Mouse (Mus musculus) kidney, embryonic 14.5 days (tissue): ENCODE results near the gene Tmem274. TPM values are rescaled to one million over a fixed set of nuclear protein-coding genes. Genes with fewer than 3 reads are reported as not detected.
A peak's percentile ranks its signal among the peaks of the same experiment; 100 is the strongest.

Source experiments
- ATAC-seq: fragments of 200-750 bp; cut with Nextera tagmentation; 2 replicates; pipeline ENCODE4 v1.8.0; 2017; ENCODE audit warnings: moderate number of reproducible peaks, mild to moderate bottlenecking, moderate TSS enrichment, moderate library complexity; ENCODE audit not compliant: low FRiP score, low TSS enrichment
- H3K27ac ChIP-seq: fragments of 300-500 bp; sonication (generic); 2 replicates; pipeline ENCODE4 v1.5.1; 2014; ENCODE audit warnings: low read depth, mild to moderate bottlenecking, low read length, moderate library complexity, mixed read lengths
- H3K27me3 ChIP-seq: fragments of 300-500 bp; sonication (generic); 2 replicates; pipeline ENCODE4 v1.6.1; 2014; ENCODE audit warnings: mild to moderate bottlenecking, low read length; ENCODE audit not compliant: control insufficient read depth, insufficient read depth
- H3K36me3 ChIP-seq: fragments of 300-500 bp; sonication (generic); 2 replicates; pipeline ENCODE4 v1.6.1; 2014; ENCODE audit warnings: low read length, mixed read lengths; ENCODE audit not compliant: control insufficient read depth, insufficient read depth
- H3K4me1 ChIP-seq: fragments of 300-500 bp; sonication (generic); 2 replicates; pipeline ENCODE4 v1.6.1; 2014; ENCODE audit warnings: low read length, mixed read lengths; ENCODE audit not compliant: control insufficient read depth, insufficient read depth
- H3K4me2 ChIP-seq: fragments of 300-500 bp; sonication (generic); replicated peaks from 2 replicates; pipeline ENCODE4 v1.6.1; 2014; ENCODE audit warnings: low read depth, mild to moderate bottlenecking, low read length
- H3K4me3 ChIP-seq: fragments of 300-500 bp; sonication (generic); 2 replicates; pipeline ENCODE4 v1.5.1; 2014; ENCODE audit warnings: mild to moderate bottlenecking, low read length
- H3K9ac ChIP-seq: fragments of 300-500 bp; sonication (generic); 2 replicates; pipeline ENCODE4 v1.6.1; 2014; ENCODE audit warnings: low read depth, mild to moderate bottlenecking, low read length, moderate library complexity
- H3K9me3 ChIP-seq: fragments of 300-500 bp; sonication (generic); 2 replicates; pipeline ENCODE4 v1.6.1; 2016; ENCODE audit warnings: low read length; ENCODE audit not compliant: control insufficient read depth
- WGBS: fragments of 180-500 bp; shearing (Covaris S2); extraction: QIAGEN DNeasy Blood & Tissue Kit; methylation state at CpG from one replicate; pipeline ENCODE4 v1.1.7; 2014; 5-methylcytosine and 5-hydroxymethylcytosine counted together
- polyA plus RNA-seq: library from polyadenylated mRNA; unstranded; fragments of >200 nt; fragmentation: Nextera tagmentation; extraction: Ambion mirVana; gene quantifications from 2 replicates; pipeline ENCODE4 v1.2.1, GENCODE M21; 2014

Gene Tmem274
- polyA plus RNA-seq, 1 experiment from 2014 or later: 0.38 TPM

- Histone ChIP-seq H3K4me2 (no peak overlapping the region), H3K36me3 (no peaks in the 10 kb centered on the region; the same call in 1 of the 2 replicates), H3K9ac (no peak overlapping the region), H3K27me3 (no peaks in the 10 kb centered on the region), H3K4me3 (no peak overlapping the region), H3K4me1 (peaks cover 44% of the 10 kb centered on the region), H3K27ac (no peak overlapping the region), H3K9me3 (no peaks in the 10 kb centered on the region)
- 56% methylated on average over 6 of the region's 6 CpGs for WGBS
- ATAC-seq: no peak
These were observed 48.6 kb downstream of the Tmem274 start for GRCm38 (mm10) chr4:149525811-149526210.

- Histone ChIP-seq H3K9me3 (no peaks in the 10 kb centered on the region), H3K36me3 (no peaks in the 10 kb centered on the region; the same call in 1 of the 2 replicates), H3K27ac (no peak overlapping the region), H3K4me2 (no peak overlapping the region), H3K9ac (no peak overlapping the region), H3K27me3 (no peaks in the 10 kb centered on the region), H3K4me3 (no peak overlapping the region), H3K4me1 (peaks cover 40% of the 10 kb centered on the region)
- 26% methylated on average over 7 of the region's 7 CpGs for WGBS
- ATAC-seq: peak; percentile 72
These were observed 49.2 kb downstream of the Tmem274 start for GRCm38 (mm10) chr4:149526330-149526729.

GRCm38 (mm10) chr4:149527621-149528354 lies 50.6 kb downstream of the Tmem274 start:
- H3K4me2 ChIP-seq: no peak overlapping the region
- WGBS: 59% methylated on average over 15 of the region's 15 CpGs

GRCm38 (mm10) chr4:149529691-149530090 lies 52.5 kb downstream of the Tmem274 start:
- 31% methylated on average over 6 of the region's 6 CpGs for WGBS
- Histone ChIP-seq H3K4me2 (no peak overlapping the region), H3K27ac (peak overlapping the region; percentile 59; the same call in 1 of the 2 replicates), H3K4me1 (peaks cover 40% of the 10 kb centered on the region), H3K36me3 (no peaks in the 10 kb centered on the region), H3K4me3 (no peak overlapping the region), H3K9ac (no peak overlapping the region), H3K27me3 (no peaks in the 10 kb centered on the region), H3K9me3 (no peaks in the 10 kb centered on the region)
- ATAC-seq: peak; percentile 19; the same call in 1 of the 2 replicates

More at GRCm38 (mm10) chr4:149527621-149528354, 50.6 kb downstream of the Tmem274 start:
- Histone ChIP-seq H3K36me3 (no peaks in the 10 kb centered on the region; the same call in 1 of the 2 replicates), H3K27me3 (no peaks in the 10 kb centered on the region), H3K9ac (no peak overlapping the region), H3K9me3 (no peaks in the 10 kb centered on the region), H3K4me3 (no peak overlapping the region), H3K4me1 (peaks cover 40% of the 10 kb centered on the region), H3K27ac (peak overlapping the region; percentile 51; the same call in 1 of the 2 replicates)
- no peak for ATAC-seq

Other genes starting within 250 kb of the Tmem274 start
- 25.6 and 35.7 TPM in 2 replicates for gene Kif1b, start 169.7 kb upstream of the Tmem274 start, polyA plus RNA-seq
- 42.9 and 44.9 TPM in 2 replicates for gene Ube4b, start 50.6 kb upstream of the Tmem274 start, polyA plus RNA-seq
- 1.1 and 1.8 TPM in 2 replicates for gene Rbp7, start 22.4 kb upstream of the Tmem274 start, polyA plus RNA-seq
- 12.7 and 15.5 TPM in 2 replicates for gene Nmnat1, start 7.8 kb downstream of the Tmem274 start, polyA plus RNA-seq
- gene Lzic, start 7.9 kb downstream of the Tmem274 start, polyA plus RNA-seq: 45.7 and 47.3 TPM in 2 replicates
- gene Ctnnbip1, start 40.9 kb downstream of the Tmem274 start, polyA plus RNA-seq: 66.6 and 71.4 TPM in 2 replicates
- 24.7 and 33.5 TPM in 2 replicates for gene Clstn1, start 109.1 kb downstream of the Tmem274 start, polyA plus RNA-seq
- gene Pik3cd, start 225.2 kb downstream of the Tmem274 start, polyA plus RNA-seq: 1.8 and 5.5 TPM in 2 replicates